Mouse (Mus musculus): ENCODE data around the gene Abcc9. TPM values are rescaled to one million over a fixed set of nuclear protein-coding genes. Genes with fewer than 3 reads are reported as not detected.

The Abcc9 gene
- total and polyA plus RNA-seq, 3 experiments = 0.27 TPM; not detected in 2

GRCm38 (mm10) chr6:142558772-142559679, 143.1 kb downstream of the Abcc9 start:
- H3K27me3 ChIP-seq (ENCODE audit: insufficient read depth, low read length) = no peaks in the 10 kb centered on the region
- H3K4me1 ChIP-seq (ENCODE audit: insufficient read depth, low read depth, low read length) = peaks cover 2% of the 10 kb centered on the region; the same call in 1 of the 2 replicates
- no peaks in the 10 kb centered on the region for H3K9me3 ChIP-seq (replicated peaks)
- no peak for ATAC-seq (ENCODE audit: extremely low read depth, insufficient number of reproducible peaks, low FRiP score, poor library complexity, severe bottlenecking)
- H3K36me3 ChIP-seq (replicated peaks) = no peaks in the 10 kb centered on the region
- TF ChIP-seq TAL1 (conservative IDR thresholded peaks at IDR 0.05; ENCODE audit: low read depth, low read length) = no peak
- DNase-seq (ENCODE audit: low spot score) = no peak
- no peak overlapping the region for H3K4me3 ChIP-seq (ENCODE audit: low read depth, low read length)

- DNase-seq (ENCODE audit: low spot score) = no peak
- no peak for TF ChIP-seq GATA1 (IDR thresholded peaks at IDR 0.05; ENCODE audit: borderline replicate concordance, low read length)
- TF ChIP-seq CTCF (IDR thresholded peaks at IDR 0.05; ENCODE audit: low read depth, low read length) = peak; percentile 38; the same call in 1 of the 2 replicates
- Histone ChIP-seq H3K4me3 (ENCODE audit: low read depth, low read length) (no peak overlapping the region), H3K4me1 (ENCODE audit: insufficient read depth, low read depth, low read length) (peaks cover 2% of the 10 kb centered on the region; the same call in 1 of the 2 replicates), H3K36me3 (replicated peaks) (no peaks in the 10 kb centered on the region), H3K27me3 (ENCODE audit: insufficient read depth, low read length) (no peaks in the 10 kb centered on the region), H3K9me3 (replicated peaks) (no peaks in the 10 kb centered on the region)
- peak; percentile 54; the same call in 1 of the 2 replicates for ATAC-seq (ENCODE audit: extremely low read depth, insufficient number of reproducible peaks, low FRiP score, poor library complexity, severe bottlenecking)
These were observed 144.0 kb downstream of the Abcc9 start for GRCm38 (mm10) chr6:142558076-142558475.

GRCm38 (mm10) chr6:142555988-142556387, 146.1 kb downstream of the Abcc9 start:
- ATAC-seq (ENCODE audit: extremely low read depth, insufficient number of reproducible peaks, low FRiP score, poor library complexity, severe bottlenecking) = no peak
- H3K9me3 ChIP-seq (replicated peaks) = no peaks in the 10 kb centered on the region
- no peaks in the 10 kb centered on the region for H3K27me3 ChIP-seq (ENCODE audit: insufficient read depth, low read length)
- TF ChIP-seq CTCF (IDR thresholded peaks at IDR 0.05; ENCODE audit: low read depth, low read length) (no peak), GATA2 (IDR thresholded peaks at IDR 0.05; ENCODE audit: borderline replicate concordance, low read depth, low read length) (no peak), GATA1 (IDR thresholded peaks at IDR 0.05; ENCODE audit: borderline replicate concordance, low read length) (no peak), POLR2AphosphoS5 (IDR thresholded peaks at IDR 0.05; ENCODE audit: insufficient replicate concordance, low read depth, low read length) (no peak), TAL1 (conservative IDR thresholded peaks at IDR 0.05; ENCODE audit: low read depth, low read length) (no peak)
- no peak for DNase-seq (ENCODE audit: low spot score)
- H3K4me1 ChIP-seq (ENCODE audit: insufficient read depth, low read depth, low read length) = no peaks in the 10 kb centered on the region
- H3K36me3 ChIP-seq (replicated peaks) = no peaks in the 10 kb centered on the region
- no peak overlapping the region for H3K4me3 ChIP-seq (ENCODE audit: low read depth, low read length)

- Histone ChIP-seq H3K27me3 (ENCODE audit: insufficient read depth, low read length) (no peaks in the 10 kb centered on the region), H3K4me3 (ENCODE audit: low read depth, low read length) (no peak overlapping the region), H3K36me3 (replicated peaks) (no peaks in the 10 kb centered on the region), H3K4me1 (ENCODE audit: insufficient read depth, low read depth, low read length) (no peaks in the 10 kb centered on the region), H3K9me3 (replicated peaks) (no peaks in the 10 kb centered on the region)
- DNase-seq (ENCODE audit: low spot score) (no peak), ATAC-seq (ENCODE audit: extremely low read depth, insufficient number of reproducible peaks, low FRiP score, poor library complexity, severe bottlenecking) (no peak)
- no peak for TF ChIP-seq GATA2 (IDR thresholded peaks at IDR 0.05; ENCODE audit: borderline replicate concordance, low read depth, low read length)
- no peak for TF ChIP-seq POLR2AphosphoS5 (IDR thresholded peaks at IDR 0.05; ENCODE audit: insufficient replicate concordance, low read depth, low read length)
- no peak for TF ChIP-seq TAL1 (conservative IDR thresholded peaks at IDR 0.05; ENCODE audit: low read depth, low read length)
- no peak for TF ChIP-seq GATA1 (IDR thresholded peaks at IDR 0.05; ENCODE audit: borderline replicate concordance, low read length)
- TF ChIP-seq CTCF (IDR thresholded peaks at IDR 0.05; ENCODE audit: low read depth, low read length) = no peak
These were observed 150.6 kb downstream of the Abcc9 start for GRCm38 (mm10) chr6:142551482-142551881.

GRCm38 (mm10) chr6:142550871-142551270, 151.2 kb downstream of the Abcc9 start:
- H3K4me3 ChIP-seq (ENCODE audit: low read depth, low read length) = no peak overlapping the region
- no peaks in the 10 kb centered on the region for H3K36me3 ChIP-seq (replicated peaks)
- ATAC-seq (ENCODE audit: extremely low read depth, insufficient number of reproducible peaks, low FRiP score, poor library complexity, severe bottlenecking) (no peak), DNase-seq (ENCODE audit: low spot score) (no peak)
- TF ChIP-seq POLR2AphosphoS5 (IDR thresholded peaks at IDR 0.05; ENCODE audit: insufficient replicate concordance, low read depth, low read length) (no peak), GATA1 (IDR thresholded peaks at IDR 0.05; ENCODE audit: borderline replicate concordance, low read length) (no peak), CTCF (IDR thresholded peaks at IDR 0.05; ENCODE audit: low read depth, low read length) (no peak), GATA2 (IDR thresholded peaks at IDR 0.05; ENCODE audit: borderline replicate concordance, low read depth, low read length) (no peak), TAL1 (conservative IDR thresholded peaks at IDR 0.05; ENCODE audit: low read depth, low read length) (no peak)
- no peaks in the 10 kb centered on the region for H3K9me3 ChIP-seq (replicated peaks)
- no peaks in the 10 kb centered on the region for H3K4me1 ChIP-seq (ENCODE audit: insufficient read depth, low read depth, low read length)
- H3K27me3 ChIP-seq (ENCODE audit: insufficient read depth, low read length) = no peaks in the 10 kb centered on the region

- no peak overlapping the region for H3K4me3 ChIP-seq (ENCODE audit: low read depth, low read length)
- H3K27me3 ChIP-seq (ENCODE audit: insufficient read depth, low read length) = no peaks in the 10 kb centered on the region
- H3K36me3 ChIP-seq (replicated peaks) = no peaks in the 10 kb centered on the region
- TF ChIP-seq GATA1 (IDR thresholded peaks at IDR 0.05; ENCODE audit: borderline replicate concordance, low read length) = no peak
- TF ChIP-seq POLR2AphosphoS5 (IDR thresholded peaks at IDR 0.05; ENCODE audit: insufficient replicate concordance, low read depth, low read length) = no peak
- TF ChIP-seq TAL1 (conservative IDR thresholded peaks at IDR 0.05; ENCODE audit: low read depth, low read length) = no peak
- no peak for TF ChIP-seq GATA2 (IDR thresholded peaks at IDR 0.05; ENCODE audit: borderline replicate concordance, low read depth, low read length)
- no peak for TF ChIP-seq CTCF (IDR thresholded peaks at IDR 0.05; ENCODE audit: low read depth, low read length)
- DNase-seq (ENCODE audit: low spot score) (no peak), ATAC-seq (ENCODE audit: extremely low read depth, insufficient number of reproducible peaks, low FRiP score, poor library complexity, severe bottlenecking) (no peak)
- no peaks in the 10 kb centered on the region for H3K4me1 ChIP-seq (ENCODE audit: insufficient read depth, low read depth, low read length)
- no peaks in the 10 kb centered on the region for H3K9me3 ChIP-seq (replicated peaks)
These were observed 153.7 kb downstream of the Abcc9 start for GRCm38 (mm10) chr6:142548377-142548776.

All from G1E (cell line).